Mouse (Mus musculus): ENCODE measurements around the gene 1700025G04Rik.

DNA sequence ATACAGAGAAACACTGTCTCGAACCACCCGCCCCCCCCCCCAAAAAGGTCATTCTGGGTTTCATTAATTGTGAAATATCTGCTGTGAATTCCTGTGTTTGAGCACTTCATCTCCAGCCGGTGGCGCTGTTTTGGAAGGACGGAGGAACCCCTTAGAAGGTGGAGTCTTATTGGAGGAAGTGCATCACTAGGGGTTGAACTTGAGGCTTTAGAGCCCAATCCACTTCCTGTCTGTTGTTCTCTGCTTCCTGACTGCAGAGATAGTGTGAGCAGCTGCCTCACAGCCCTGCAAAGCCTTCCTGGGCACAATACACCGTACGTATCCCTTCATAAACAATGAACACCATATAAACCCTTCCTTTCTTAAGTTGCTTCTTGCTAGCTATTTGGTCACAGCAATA, 35.5 kb upstream of the 1700025G04Rik start:
- no peak for TF ChIP-seq POLR2A (IDR thresholded peaks at IDR 0.05; ENCODE audit: extremely low read depth, insufficient read depth, low read length)
- no peak for TF ChIP-seq CTCF (IDR thresholded peaks at IDR 0.05; ENCODE audit: low read depth, low read length)

Measured in liver, adult 2 months (tissue).